Mouse (Mus musculus): ENCODE measurements around the gene Slamf6. TPM values are rescaled to one million over a fixed set of nuclear protein-coding genes. Genes with fewer than 3 reads are reported as not detected.

Gene Slamf6
- polyA plus RNA-seq, 1 experiment from 2014 or later: 0.18 TPM

DNA sequence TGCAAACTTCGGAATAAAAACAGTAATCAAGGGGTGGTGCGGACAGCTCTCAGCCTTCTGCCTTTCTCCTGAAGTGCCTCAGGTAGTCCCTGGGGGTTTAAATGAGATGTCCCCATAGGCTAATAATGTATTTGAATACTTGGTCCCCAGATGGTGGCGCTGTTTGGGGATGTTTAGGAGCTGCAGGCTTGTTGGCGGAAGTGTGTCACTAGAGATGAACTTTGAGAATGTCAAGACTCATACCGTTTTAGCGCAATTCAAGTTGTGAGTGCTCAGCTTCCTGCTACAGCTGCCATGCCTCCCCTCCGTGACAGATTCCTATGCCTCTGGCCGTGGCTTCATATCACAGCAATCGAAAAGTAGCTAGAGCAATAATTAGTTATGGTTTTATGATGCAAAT, 58.1 kb downstream of the Slamf6 start:
- no peak for TF ChIP-seq CTCF (IDR thresholded peaks at IDR 0.05; ENCODE audit: low read depth)
- Histone ChIP-seq H3K27ac (ENCODE audit: low read depth) (no peak overlapping the region), H3K27me3 (ENCODE audit: insufficient read depth, low read length) (no peaks in the 10 kb centered on the region), H3K9ac (no peak overlapping the region), H3K4me2 (no peak overlapping the region), H3K4me1 (ENCODE audit: insufficient read depth) (no peaks in the 10 kb centered on the region), H3K9me3 (ENCODE audit: low read depth, low read length) (no peaks in the 10 kb centered on the region), H3K36me3 (ENCODE audit: insufficient read depth) (no peaks in the 10 kb centered on the region), H3K4me3 (ENCODE audit: low read depth, low read length) (no peak overlapping the region)
- DNase-seq (no peak), ATAC-seq (ENCODE audit: insufficient read depth) (no peak)
- WGBS: 86% methylated on average over 9 of the region's 9 CpGs

DNA sequence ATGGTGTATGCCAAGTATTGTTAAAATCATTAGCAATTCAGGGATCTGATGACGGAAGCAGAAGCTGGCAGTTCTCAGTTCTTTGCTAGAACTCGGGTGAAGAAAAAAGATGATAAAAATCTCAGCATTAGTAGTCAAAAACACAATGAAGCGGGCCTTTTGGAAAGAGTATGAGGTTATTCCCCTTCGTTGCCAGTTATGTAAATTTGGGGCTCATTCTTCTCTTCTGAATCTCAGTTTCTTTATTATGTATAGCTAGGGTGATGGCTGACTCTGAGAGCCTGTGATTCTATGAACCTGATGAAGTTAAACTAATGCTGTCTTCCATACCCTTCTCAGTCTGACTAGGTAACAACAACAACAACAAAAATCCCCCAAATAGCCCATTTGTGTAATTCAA, 58.5 kb downstream of the Slamf6 start:
- Histone ChIP-seq H3K9ac (no peak overlapping the region), H3K4me1 (ENCODE audit: insufficient read depth) (no peaks in the 10 kb centered on the region), H3K27me3 (ENCODE audit: insufficient read depth, low read length) (no peaks in the 10 kb centered on the region), H3K4me2 (no peak overlapping the region), H3K27ac (ENCODE audit: low read depth) (no peak overlapping the region), H3K4me3 (ENCODE audit: low read depth, low read length) (no peak overlapping the region), H3K9me3 (ENCODE audit: low read depth, low read length) (no peaks in the 10 kb centered on the region), H3K36me3 (ENCODE audit: insufficient read depth) (no peaks in the 10 kb centered on the region)
- ATAC-seq (ENCODE audit: insufficient read depth): no peak
- WGBS: 86% methylated on average over 4 of the region's 4 CpGs
- no peak for TF ChIP-seq CTCF (IDR thresholded peaks at IDR 0.05; ENCODE audit: low read depth)
- no peak for DNase-seq

DNA sequence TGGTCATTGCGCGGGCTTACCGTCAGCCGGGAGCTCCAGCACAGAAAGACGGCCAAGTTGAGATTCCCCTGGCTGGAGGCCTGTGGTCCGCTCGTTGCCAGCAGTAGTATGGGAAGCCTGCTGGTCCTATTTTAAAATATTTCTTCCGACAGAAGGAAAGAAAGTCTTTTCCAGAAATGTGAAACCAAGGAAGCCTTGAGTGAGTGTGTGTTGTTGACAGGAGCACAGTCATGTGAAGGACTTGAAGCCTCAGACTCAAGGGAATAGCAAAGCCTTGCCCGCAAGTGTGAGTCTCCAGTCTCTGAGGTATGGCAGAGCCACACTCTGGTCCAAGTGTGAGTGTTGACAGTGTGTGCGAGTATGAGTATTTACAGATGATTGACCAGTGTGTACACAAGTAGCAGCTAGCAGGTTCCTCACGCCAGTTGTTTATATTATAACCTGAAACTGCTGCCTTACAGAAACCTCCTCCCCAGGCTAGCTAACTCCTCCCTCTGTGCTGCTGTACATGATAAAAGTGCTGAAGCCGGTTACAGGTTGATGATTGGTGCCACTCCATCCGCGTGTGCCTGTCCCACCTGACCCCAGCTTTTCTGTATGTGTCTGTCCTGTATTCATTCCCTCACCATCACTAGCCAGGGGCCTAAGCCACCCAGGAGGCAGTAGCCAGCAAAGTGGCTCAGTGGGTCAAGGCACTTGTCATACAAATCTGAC, 59.7 kb downstream of the Slamf6 start:
- Histone ChIP-seq H3K9me3 (ENCODE audit: low read depth, low read length) (no peaks in the 10 kb centered on the region), H3K4me2 (no peak overlapping the region), H3K4me1 (ENCODE audit: insufficient read depth) (no peaks in the 10 kb centered on the region), H3K36me3 (ENCODE audit: insufficient read depth) (no peaks in the 10 kb centered on the region), H3K4me3 (ENCODE audit: low read depth, low read length) (no peak overlapping the region), H3K27ac (ENCODE audit: low read depth) (no peak overlapping the region), H3K27me3 (ENCODE audit: insufficient read depth, low read length) (no peaks in the 10 kb centered on the region), H3K9ac (no peak overlapping the region)
- TF ChIP-seq CTCF (IDR thresholded peaks at IDR 0.05; ENCODE audit: low read depth): no peak
- 72% methylated on average over 14 of the region's 14 CpGs for WGBS
- no peak for ATAC-seq (ENCODE audit: insufficient read depth)
- DNase-seq: no peak

DNA sequence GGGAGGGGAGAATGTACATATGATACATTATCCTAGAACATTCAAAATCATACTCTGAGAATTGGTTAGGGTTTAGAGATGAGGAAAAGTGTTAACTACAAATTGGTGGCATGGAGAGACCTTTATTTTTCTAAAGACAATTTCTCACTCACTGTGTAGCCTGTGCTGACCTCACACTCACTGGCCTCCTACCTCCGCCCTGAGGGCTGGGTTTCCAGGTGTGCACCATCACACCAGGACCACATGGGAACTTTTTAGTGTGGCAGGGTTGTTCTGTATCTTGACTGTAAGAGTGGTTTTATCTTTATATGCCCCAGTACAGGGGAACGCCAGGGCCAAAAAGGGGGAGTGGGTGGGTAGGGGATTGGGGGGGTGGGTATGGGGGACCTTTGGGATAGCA, 60.6 kb downstream of the Slamf6 start:
- no peak for TF ChIP-seq CTCF (IDR thresholded peaks at IDR 0.05; ENCODE audit: low read depth)
- Histone ChIP-seq H3K9ac (no peak overlapping the region), H3K36me3 (ENCODE audit: insufficient read depth) (no peaks in the 10 kb centered on the region), H3K9me3 (ENCODE audit: low read depth, low read length) (no peaks in the 10 kb centered on the region), H3K4me2 (no peak overlapping the region), H3K4me1 (ENCODE audit: insufficient read depth) (no peaks in the 10 kb centered on the region), H3K4me3 (ENCODE audit: low read depth, low read length) (no peak overlapping the region), H3K27ac (ENCODE audit: low read depth) (no peak overlapping the region), H3K27me3 (ENCODE audit: insufficient read depth, low read length) (no peaks in the 10 kb centered on the region)
- ATAC-seq (ENCODE audit: insufficient read depth) (no peak), DNase-seq (no peak)
- WGBS: 70% methylated on average over 2 of the region's 2 CpGs

DNA sequence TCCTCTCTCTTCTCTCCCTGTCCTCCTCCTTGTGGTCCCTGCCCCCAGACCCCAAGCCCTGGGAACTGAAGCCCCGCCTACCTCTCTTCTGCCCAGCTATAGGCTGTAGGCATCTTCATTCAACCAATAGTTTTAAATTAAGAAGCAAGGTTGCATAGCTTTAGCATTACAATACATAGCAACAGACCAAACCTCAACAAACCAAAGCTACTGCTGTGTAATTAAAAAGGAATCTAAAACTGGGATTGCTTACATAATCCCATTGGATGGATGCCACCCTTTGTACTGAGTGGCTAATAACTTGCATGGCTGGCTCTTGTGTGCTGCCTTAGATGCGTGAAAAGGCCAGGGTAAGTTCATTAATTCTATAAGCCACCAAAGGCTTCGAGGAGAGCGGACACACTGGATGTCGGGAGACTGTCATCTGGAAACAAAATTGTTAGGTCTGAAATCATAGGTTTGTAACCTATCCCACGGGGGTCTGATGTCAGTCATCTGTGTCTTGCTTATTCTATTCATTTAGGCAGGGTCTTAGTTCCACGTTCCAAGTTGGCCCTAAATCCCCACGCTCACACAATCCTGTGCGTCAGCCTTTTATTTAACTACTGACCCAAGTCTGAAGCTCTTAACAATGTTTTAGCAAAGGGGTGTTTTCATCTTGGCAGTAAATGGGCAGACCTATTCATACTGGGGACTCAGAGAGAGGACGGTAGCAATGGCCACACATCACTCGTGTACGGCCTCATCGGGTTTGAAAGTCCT, 62.8 kb downstream of the Slamf6 start:
- Histone ChIP-seq H3K27ac (ENCODE audit: low read depth) (no peak overlapping the region), H3K4me1 (ENCODE audit: insufficient read depth) (no peaks in the 10 kb centered on the region), H3K27me3 (ENCODE audit: insufficient read depth, low read length) (no peaks in the 10 kb centered on the region), H3K9me3 (ENCODE audit: low read depth, low read length) (no peaks in the 10 kb centered on the region), H3K4me3 (ENCODE audit: low read depth, low read length) (no peak overlapping the region), H3K36me3 (ENCODE audit: insufficient read depth) (no peaks in the 10 kb centered on the region), H3K9ac (no peak overlapping the region), H3K4me2 (no peak overlapping the region)
- no peak for TF ChIP-seq CTCF (IDR thresholded peaks at IDR 0.05; ENCODE audit: low read depth)
- DNase-seq (no peak), ATAC-seq (ENCODE audit: insufficient read depth) (no peak)
- WGBS: 89% methylated on average over 13 of the region's 13 CpGs

DNA sequence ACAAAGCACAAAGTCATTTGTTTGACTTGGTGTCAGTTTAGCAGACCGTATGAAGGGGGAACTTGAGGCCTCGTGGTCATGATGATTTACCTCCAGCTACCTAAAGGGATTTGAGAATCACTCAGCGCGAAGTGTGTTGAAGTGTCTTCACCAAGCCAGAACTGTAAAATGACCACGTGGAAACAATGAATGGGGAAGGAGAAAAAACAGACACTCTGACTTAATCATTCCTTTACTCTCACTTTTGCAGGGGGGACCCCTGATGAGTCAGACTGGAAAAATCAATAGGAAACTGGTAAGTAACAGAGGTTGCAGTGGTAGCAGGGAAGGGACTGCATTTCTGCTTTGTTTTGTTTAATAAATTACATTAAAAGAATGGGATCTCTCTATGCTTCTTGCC, 64.9 kb downstream of the Slamf6 start:
- H3K9ac ChIP-seq: no peak overlapping the region
- no peak overlapping the region for H3K27ac ChIP-seq (ENCODE audit: low read depth)
- no peak for TF ChIP-seq CTCF (IDR thresholded peaks at IDR 0.05; ENCODE audit: low read depth)
- no peaks in the 10 kb centered on the region for H3K4me1 ChIP-seq (ENCODE audit: insufficient read depth)
- no peak for ATAC-seq (ENCODE audit: insufficient read depth)
- no peaks in the 10 kb centered on the region for H3K9me3 ChIP-seq (ENCODE audit: low read depth, low read length)
- H3K27me3 ChIP-seq (ENCODE audit: insufficient read depth, low read length): no peaks in the 10 kb centered on the region
- WGBS: 66% methylated on average over 5 of the region's 5 CpGs
- no peak overlapping the region for H3K4me2 ChIP-seq
- DNase-seq: no peak
- H3K36me3 ChIP-seq (ENCODE audit: insufficient read depth): no peaks in the 10 kb centered on the region
- no peak overlapping the region for H3K4me3 ChIP-seq (ENCODE audit: low read depth, low read length)

DNA sequence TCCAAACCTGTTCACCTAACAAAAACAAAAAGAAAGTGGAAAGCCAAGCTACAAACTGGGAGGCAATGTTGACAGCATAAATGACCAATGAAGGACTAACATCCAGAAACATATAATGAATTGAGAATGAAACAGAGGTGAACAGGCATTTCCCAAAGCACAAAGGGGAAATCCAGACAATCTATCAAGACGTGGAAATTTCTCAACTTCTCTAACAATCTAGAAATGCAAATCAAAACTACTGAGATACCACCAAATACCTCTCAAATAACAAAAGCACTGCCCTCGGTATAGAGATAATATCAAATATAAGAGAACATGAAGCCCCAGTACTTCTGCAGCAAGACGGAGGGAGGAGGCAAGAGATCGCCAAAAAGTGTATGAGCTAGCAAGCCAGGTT, 65.4 kb downstream of the Slamf6 start:
- Histone ChIP-seq H3K9me3 (ENCODE audit: low read depth, low read length) (no peaks in the 10 kb centered on the region), H3K36me3 (ENCODE audit: insufficient read depth) (no peaks in the 10 kb centered on the region), H3K27me3 (ENCODE audit: insufficient read depth, low read length) (no peaks in the 10 kb centered on the region), H3K4me1 (ENCODE audit: insufficient read depth) (no peaks in the 10 kb centered on the region), H3K4me3 (ENCODE audit: low read depth, low read length) (no peak overlapping the region), H3K9ac (no peak overlapping the region), H3K27ac (ENCODE audit: low read depth) (no peak overlapping the region), H3K4me2 (no peak overlapping the region)
- 68% methylated on average over 4 of the region's 4 CpGs for WGBS
- DNase-seq (no peak), ATAC-seq (ENCODE audit: insufficient read depth) (no peak)
- TF ChIP-seq CTCF (IDR thresholded peaks at IDR 0.05; ENCODE audit: low read depth): no peak

All from lung, embryonic 14.5 days (tissue).